Mouse (Mus musculus) megakaryocyte, embryonic 14.5 days (primary cell): ENCODE results near the gene Kif2a.
"Not testable (repeated sequence)": the region's sequence is repeated elsewhere in the genome, so short reads cannot be mapped to it uniquely, and the experiment has no call there.

Source experiments
- FLI1 ChIP-seq: IDR thresholded peaks from 2 replicates; pipeline ENCODE4 v1.6.1; 2012; ENCODE audit warnings: low read length, inconsistent platforms, mixed read lengths
- GATA1 ChIP-seq: IDR thresholded peaks from 3 replicates; pipeline ENCODE4 v1.6.1; 2012; ENCODE audit warnings: mixed read lengths, low read length, inconsistent platforms, borderline replicate concordance

DNA sequence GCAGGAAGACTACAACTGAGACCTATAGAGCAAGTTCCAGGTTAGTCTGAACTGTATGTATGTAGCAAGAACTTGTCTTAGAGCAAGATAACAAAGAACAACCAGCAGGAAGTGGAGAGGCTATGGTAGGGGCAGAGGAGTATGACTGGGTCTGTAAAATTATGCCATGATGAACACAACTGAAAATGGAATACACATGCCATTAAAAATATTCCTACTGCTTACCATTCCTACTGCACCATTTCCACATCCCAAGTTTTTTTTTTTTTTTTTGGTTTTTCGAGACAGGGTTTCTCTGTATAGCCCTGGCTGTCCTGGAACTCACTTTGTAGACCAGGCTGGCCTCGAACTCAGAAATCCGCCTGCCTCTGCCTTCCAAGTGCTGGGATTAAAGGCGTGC lies 24.4 kb downstream of the Kif2a start:
- TF ChIP-seq GATA1, FLI1: not testable (repeated sequence)
